Mouse (Mus musculus) heart, postnatal 0 days (tissue): ENCODE measurements around the gene Mymx. TPM values are rescaled to one million over a fixed set of nuclear protein-coding genes. Genes with fewer than 3 reads are reported as not detected.

Experiments used
- ATAC-seq: fragments of 200-750 bp; cut with Nextera tagmentation; 2 replicates; pipeline ENCODE4 v1.8.0; 2017; ENCODE audit warnings: low read depth, moderate number of reproducible peaks, moderate library complexity; ENCODE audit not compliant: insufficient read depth
- DNase-seq: peaks from one replicate; pipeline ENCODE4 v3.0.0-alpha.2; 2016; ENCODE audit warnings: low spot score
- H3K27ac ChIP-seq: fragments of 300-500 bp; sonication (generic); 2 replicates; pipeline ENCODE4 v1.5.1; 2014; ENCODE audit warnings: low read depth, mild to moderate bottlenecking
- H3K27me3 ChIP-seq: fragments of 300-500 bp; sonication (generic); 2 replicates; pipeline ENCODE4 v1.6.1; 2014; ENCODE audit warnings: low read length, mixed read lengths; ENCODE audit not compliant: control insufficient read depth, insufficient read depth
- H3K36me3 ChIP-seq: fragments of 300-500 bp; sonication (generic); replicated peaks from 2 replicates; pipeline ENCODE4 v1.6.1; 2014; ENCODE audit warnings: low read length, mixed read lengths; ENCODE audit not compliant: control insufficient read depth, insufficient read depth
- H3K4me1 ChIP-seq: fragments of 300-500 bp; sonication (generic); 2 replicates; pipeline ENCODE4 v1.6.1; 2014; ENCODE audit warnings: antibody characterized with exemption; ENCODE audit not compliant: control insufficient read depth, insufficient read depth
- H3K4me2 ChIP-seq: fragments of 300-500 bp; sonication (generic); 2 replicates; pipeline ENCODE4 v1.6.1; 2014; ENCODE audit warnings: low read depth, mild to moderate bottlenecking, low read length, moderate library complexity
- H3K4me3 ChIP-seq: fragments of 300-500 bp; sonication (generic); 2 replicates; pipeline ENCODE4 v1.5.1; 2014; ENCODE audit warnings: low read depth, low read length
- H3K9ac ChIP-seq: fragments of 300-500 bp; sonication (generic); replicated peaks from 2 replicates; pipeline ENCODE4 v1.6.1; 2014; ENCODE audit warnings: low read depth, low read length, mixed read lengths
- H3K9me3 ChIP-seq: fragments of 300-500 bp; sonication (generic); replicated peaks from 2 replicates; pipeline ENCODE4 v1.6.1; 2016; ENCODE audit warnings: low read length; ENCODE audit not compliant: control insufficient read depth
- CTCF ChIP-seq: IDR thresholded peaks from 2 replicates; pipeline ENCODE4 v1.5.1; 2016; ENCODE audit warnings: antibody characterized with exemption, control low read depth, low read depth
- EP300 ChIP-seq: IDR thresholded peaks from 2 replicates; pipeline ENCODE4 v1.6.1; 2016; ENCODE audit warnings: antibody characterized with exemption, low read depth
- WGBS: fragments of 180-500 bp; shearing (Covaris S2); extraction: QIAGEN DNeasy Blood & Tissue Kit; methylation state at CpG from one replicate; pipeline ENCODE4 v1.1.7; 2014; 5-methylcytosine and 5-hydroxymethylcytosine counted together
- polyA plus RNA-seq: library from polyadenylated mRNA; unstranded; fragments of >200 nt; fragmentation: Nextera tagmentation; extraction: Ambion mirVana; gene quantifications from 2 replicates; pipeline ENCODE4 v1.2.1, GENCODE M21; 2015
- total RNA-seq: library from RNA; depleted of rRNA; stranded (reverse); fragments of >200 nt; gene quantifications from 2 replicates; pipeline ENCODE4 v1.2.3, GENCODE M21; 2014; ENCODE audit warnings: low replicate concordance

Mymx gene
- total and polyA plus RNA-seq, 2 experiments from 2014 or later, result not detected

GRCm38 (mm10) chr17:45595736-45596390 lies 6.0 kb downstream of the Mymx start:
- peak overlapping the region; percentile 72 for H3K27ac ChIP-seq
- H3K4me1 ChIP-seq, result peaks cover 58% of the 10 kb centered on the region
- no peaks in the 10 kb centered on the region for H3K9me3 ChIP-seq
- no peaks in the 10 kb centered on the region for H3K27me3 ChIP-seq
- TF ChIP-seq EP300, result no peak
- no peak for TF ChIP-seq CTCF
- H3K36me3 ChIP-seq, result no peaks in the 10 kb centered on the region
- H3K4me3 ChIP-seq, result peak overlapping the region; percentile 66
- DNase-seq, result no peak
- H3K4me2 ChIP-seq, result peak overlapping the region; percentile 96
- peak overlapping the region; percentile 64 for H3K9ac ChIP-seq
- 23% methylated on average over 23 of the region's 23 CpGs for WGBS
- no peak for ATAC-seq

DNA sequence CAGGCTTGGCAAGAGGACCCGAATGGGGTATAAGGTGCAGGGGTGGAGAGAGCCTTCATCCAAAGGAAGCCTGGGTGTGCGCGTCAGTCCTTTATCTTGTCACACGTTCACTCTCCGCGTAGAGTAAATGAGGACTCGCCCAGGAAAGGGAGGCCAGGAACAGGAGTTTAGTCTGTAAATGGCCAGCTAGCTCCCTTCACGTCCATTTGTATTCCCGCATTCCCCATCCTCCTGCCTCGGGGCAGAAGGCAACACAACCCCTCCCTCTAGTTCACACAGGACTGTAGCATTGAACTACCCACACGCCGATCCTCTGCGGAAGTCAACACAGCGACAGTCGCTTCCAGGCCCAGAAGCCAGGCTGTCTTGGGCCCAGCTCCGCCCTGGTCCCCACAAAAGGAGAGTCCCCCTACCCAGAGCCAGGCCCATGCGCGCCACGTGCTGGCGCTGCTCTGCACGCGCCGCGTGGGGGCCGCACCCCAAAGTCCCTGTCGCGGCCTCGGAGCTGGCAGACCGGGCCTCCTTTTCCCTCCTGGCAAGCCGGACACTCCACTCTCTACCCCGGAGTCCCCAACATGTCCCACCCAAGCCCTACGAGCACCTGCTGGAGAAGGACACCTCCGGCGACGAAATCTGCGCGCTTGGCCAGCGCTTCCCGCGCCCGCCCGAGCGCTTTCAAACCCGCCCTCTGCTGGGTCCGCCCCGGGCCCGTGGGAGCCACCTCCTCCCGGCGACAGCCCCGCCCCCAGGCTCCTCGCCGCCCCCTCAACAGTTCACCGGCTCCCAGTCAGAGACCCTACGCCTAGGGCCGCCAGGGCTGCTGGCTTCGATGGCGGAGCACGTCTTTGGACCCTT lies 6.8 kb downstream of the Mymx start:
- DNase-seq, result peak; percentile 71
- no peaks in the 10 kb centered on the region for H3K9me3 ChIP-seq
- no peak for TF ChIP-seq EP300
- TF ChIP-seq CTCF, result peak; percentile 4; the same call in 1 of the 2 replicates
- peaks cover under 1% of the 10 kb centered on the region; the same call in 1 of the 2 replicates for H3K36me3 ChIP-seq
- peak overlapping the region; percentile 64 for H3K9ac ChIP-seq
- H3K27ac ChIP-seq, result peak overlapping the region; percentile 72
- peak; percentile 42 for ATAC-seq
- H3K27me3 ChIP-seq, result no peaks in the 10 kb centered on the region
- peak overlapping the region; percentile 96 for H3K4me2 ChIP-seq
- 2% methylated on average over 58 of the region's 58 CpGs for WGBS
- peak overlapping the region; percentile 66 for H3K4me3 ChIP-seq
- H3K4me1 ChIP-seq, result peaks cover 60% of the 10 kb centered on the region

GRCm38 (mm10) chr17:45594195-45594594 lies 7.7 kb downstream of the Mymx start:
- Histone ChIP-seq H3K4me1 (peaks cover 58% of the 10 kb centered on the region), H3K9me3 (no peaks in the 10 kb centered on the region), H3K27ac (no peak overlapping the region), H3K4me3 (peak overlapping the region; percentile 66), H3K9ac (no peak overlapping the region; the same call in 1 of the 2 replicates), H3K36me3 (peaks cover 10% of the 10 kb centered on the region), H3K4me2 (peak overlapping the region; percentile 96), H3K27me3 (no peaks in the 10 kb centered on the region)
- DNase-seq (no peak), ATAC-seq (no peak)
- WGBS, result 58% methylated on average over 8 of the region's 8 CpGs
- TF ChIP-seq CTCF (no peak), EP300 (no peak)

GRCm38 (mm10) chr17:45593479-45593878 lies 8.4 kb downstream of the Mymx start:
- Histone ChIP-seq H3K27me3 (no peaks in the 10 kb centered on the region), H3K4me1 (peaks cover 57% of the 10 kb centered on the region), H3K9ac (peak overlapping the region; percentile 31; the same call in 1 of the 2 replicates), H3K36me3 (peaks cover 15% of the 10 kb centered on the region), H3K4me3 (peak overlapping the region; percentile 66; the same call in 1 of the 2 replicates), H3K4me2 (peak overlapping the region; percentile 96), H3K27ac (peak overlapping the region; percentile 85; the same call in 1 of the 2 replicates), H3K9me3 (no peaks in the 10 kb centered on the region)
- 41% methylated on average over 8 of the region's 8 CpGs for WGBS
- DNase-seq (no peak), ATAC-seq (no peak)
- TF ChIP-seq EP300, result no peak
- TF ChIP-seq CTCF, result peak; percentile 21

DNA sequence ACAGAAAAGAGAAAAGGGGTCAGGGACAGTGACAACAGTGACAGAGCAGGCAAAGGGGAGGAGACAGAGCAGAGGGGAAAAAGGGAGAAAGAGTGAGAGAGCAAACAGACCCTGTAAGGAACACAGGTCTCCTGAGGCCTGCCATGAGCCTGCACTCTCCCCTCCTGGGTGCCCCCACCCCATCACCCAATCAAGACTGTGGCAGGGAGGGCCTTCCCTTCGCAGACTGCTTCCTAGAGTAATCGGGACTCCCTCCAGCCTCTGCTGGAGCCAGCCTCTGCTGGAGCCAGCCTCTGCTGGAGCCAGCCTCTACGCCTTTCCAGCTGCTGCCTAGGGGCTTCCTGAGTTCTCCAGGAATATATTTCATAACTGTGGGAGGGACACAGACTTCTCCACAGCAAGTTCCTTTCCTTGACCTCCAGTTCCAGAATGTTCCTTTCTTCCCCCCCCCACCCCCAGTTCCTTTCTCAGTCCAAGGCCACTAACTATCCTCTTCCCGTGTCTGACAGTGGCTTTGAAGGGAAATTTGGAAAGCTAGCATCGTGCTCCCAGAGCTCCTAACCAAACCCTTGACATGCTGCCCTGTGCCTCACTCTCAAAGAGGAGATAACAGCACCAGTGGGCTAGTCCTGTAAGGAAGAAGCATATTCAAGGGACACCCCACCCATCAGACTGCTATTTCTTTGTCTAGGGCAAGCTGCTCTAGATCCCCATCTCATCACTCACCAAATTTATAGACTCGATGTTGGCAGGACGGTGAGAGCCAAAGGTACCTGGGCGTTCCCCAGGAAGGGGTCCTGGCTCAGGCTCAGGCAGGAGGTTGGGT lies 9.1 kb downstream of the Mymx start:
- Histone ChIP-seq H3K9ac (peak overlapping the region; percentile 31), H3K4me2 (peak overlapping the region; percentile 96), H3K4me1 (peaks cover 57% of the 10 kb centered on the region), H3K4me3 (peak overlapping the region; percentile 66), H3K9me3 (no peaks in the 10 kb centered on the region), H3K27me3 (no peaks in the 10 kb centered on the region), H3K27ac (peak overlapping the region; percentile 85), H3K36me3 (peaks cover 20% of the 10 kb centered on the region)
- DNase-seq (no peak), ATAC-seq (no peak)
- TF ChIP-seq EP300 (no peak), CTCF (no peak)
- WGBS, result 33% methylated on average over 7 of the region's 8 CpGs
